Mouse (Mus musculus): Measurements from ENCODE around the gene B3gnt7. TPM values are rescaled to one million over a fixed set of nuclear protein-coding genes. Genes with fewer than 3 reads are reported as not detected.
A peak's percentile ranks its signal among the peaks of the same experiment; 100 is the strongest.
"Not testable (repeated sequence)": the region's sequence is repeated elsewhere in the genome, so short reads cannot be mapped to it uniquely, and the experiment has no call there.

Gene B3gnt7
- polyA plus RNA-seq, 1 experiment = 1.3 TPM

DNA sequence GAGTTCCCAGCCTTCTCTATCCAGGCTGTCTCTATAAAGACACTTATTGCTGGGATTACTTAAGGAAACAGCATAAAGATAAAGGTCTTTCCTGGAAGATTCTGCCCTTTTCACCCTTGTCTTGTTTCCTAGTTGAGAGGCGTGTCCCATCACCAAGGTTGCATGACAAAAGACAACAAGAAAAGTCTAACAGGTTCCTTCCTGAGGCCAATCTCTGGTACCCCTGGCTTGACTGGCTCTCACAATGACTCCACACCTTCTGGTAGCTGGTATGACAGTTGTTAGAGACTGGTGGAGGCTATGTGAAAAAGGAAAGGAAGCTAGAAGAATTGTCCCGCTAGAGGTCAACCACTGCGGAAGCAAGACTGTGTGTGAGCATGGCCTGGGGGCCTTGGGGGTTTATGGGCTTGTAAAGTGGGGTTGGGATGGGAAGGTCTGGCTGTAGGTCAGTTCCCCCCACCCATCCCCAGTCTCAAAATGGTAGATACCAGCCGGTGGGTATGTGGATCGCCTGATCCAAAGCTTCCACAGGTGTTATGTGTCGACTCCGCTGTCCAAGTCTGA lies 6.7 kb downstream of the B3gnt7 start:
- H3K4me3 ChIP-seq (ENCODE audit: insufficient read depth, low read length) = no peak overlapping the region
- no peak overlapping the region for H3K27ac ChIP-seq (ENCODE audit: insufficient read depth, low read length)
- TF ChIP-seq CTCF (IDR thresholded peaks at IDR 0.05; ENCODE audit: extremely low read depth, insufficient read depth, low read length) (no peak), POLR2A (IDR thresholded peaks at IDR 0.05; ENCODE audit: extremely low read depth, insufficient read depth, low read length) (no peak)
- H3K4me1 ChIP-seq (ENCODE audit: control insufficient read depth, insufficient read depth, low read length) = no peaks in the 10 kb centered on the region

DNA sequence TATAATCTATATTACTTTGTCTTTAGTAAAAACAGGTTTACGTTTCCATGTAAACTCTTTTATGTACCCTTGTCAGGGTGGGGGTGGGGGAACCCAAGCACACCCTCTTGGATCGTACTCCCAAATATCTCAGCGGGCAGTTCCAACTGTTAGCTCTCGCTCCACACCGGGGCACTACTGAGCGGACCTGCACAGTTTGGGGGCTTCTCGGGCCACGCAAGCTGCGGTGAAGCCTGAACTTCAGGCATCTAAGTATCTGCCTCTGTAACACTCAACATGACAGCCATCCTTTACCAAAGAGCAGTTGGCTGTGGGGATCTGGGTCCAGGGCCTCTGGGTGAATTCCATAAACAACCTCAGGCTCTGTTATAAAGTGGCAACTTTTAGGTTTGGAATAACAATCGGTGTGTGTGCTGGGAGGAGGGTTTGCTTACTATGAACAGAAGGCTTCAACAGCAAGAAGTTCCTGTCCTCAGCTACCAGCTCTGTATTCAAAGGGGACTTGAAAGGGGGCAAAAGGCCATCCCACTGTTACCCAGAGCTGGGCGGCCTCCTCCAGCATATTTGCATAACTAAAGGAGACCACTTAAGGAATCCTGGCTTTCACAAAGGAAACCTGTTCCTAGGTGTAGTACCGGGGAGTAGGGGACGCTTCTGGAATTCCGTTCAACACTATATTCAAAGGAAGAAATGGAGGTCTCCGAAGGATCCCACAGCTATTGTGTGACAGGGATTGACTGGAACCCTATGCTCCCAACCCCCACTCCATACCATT lies 8.1 kb downstream of the B3gnt7 start:
- no peak for TF ChIP-seq POLR2A (IDR thresholded peaks at IDR 0.05; ENCODE audit: extremely low read depth, insufficient read depth, low read length)
- no peak for TF ChIP-seq CTCF (IDR thresholded peaks at IDR 0.05; ENCODE audit: extremely low read depth, insufficient read depth, low read length)
- H3K4me3 ChIP-seq (ENCODE audit: insufficient read depth, low read length) = no peak overlapping the region
- H3K27ac ChIP-seq (ENCODE audit: insufficient read depth, low read length) = no peak overlapping the region
- H3K4me1 ChIP-seq (ENCODE audit: control insufficient read depth, insufficient read depth, low read length) = no peaks in the 10 kb centered on the region

DNA sequence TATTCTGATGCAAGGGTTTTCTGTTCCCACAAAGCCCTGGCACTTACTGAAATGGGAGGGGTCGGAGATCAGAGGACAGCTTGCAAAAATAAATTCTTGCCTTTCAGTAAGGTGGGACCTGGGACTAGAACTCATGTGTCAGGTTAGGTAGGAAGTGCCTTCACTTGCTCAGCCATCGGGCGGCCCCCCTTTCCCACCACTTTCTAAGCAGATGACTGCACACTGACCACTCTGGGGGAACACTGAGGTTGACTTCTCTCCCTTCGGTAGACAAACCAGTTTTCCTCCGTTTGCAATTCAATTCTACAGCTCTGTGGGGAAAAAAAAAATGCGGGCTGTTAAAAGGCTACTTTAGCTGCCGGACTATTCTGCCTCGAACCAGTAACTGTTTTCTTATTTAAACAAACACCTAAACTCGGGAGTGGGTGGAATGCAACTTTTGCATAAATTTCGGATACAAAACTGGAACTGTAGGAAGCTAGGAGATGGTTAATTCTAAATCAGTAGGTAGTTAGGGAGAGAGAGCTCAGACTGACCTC lies 8.9 kb downstream of the B3gnt7 start:
- no peak for TF ChIP-seq POLR2A (IDR thresholded peaks at IDR 0.05; ENCODE audit: extremely low read depth, insufficient read depth, low read length)
- no peak for TF ChIP-seq CTCF (IDR thresholded peaks at IDR 0.05; ENCODE audit: extremely low read depth, insufficient read depth, low read length)
- Histone ChIP-seq H3K4me1 (ENCODE audit: control insufficient read depth, insufficient read depth, low read length) (no peaks in the 10 kb centered on the region), H3K27ac (ENCODE audit: insufficient read depth, low read length) (no peak overlapping the region), H3K4me3 (ENCODE audit: insufficient read depth, low read length) (no peak overlapping the region)

DNA sequence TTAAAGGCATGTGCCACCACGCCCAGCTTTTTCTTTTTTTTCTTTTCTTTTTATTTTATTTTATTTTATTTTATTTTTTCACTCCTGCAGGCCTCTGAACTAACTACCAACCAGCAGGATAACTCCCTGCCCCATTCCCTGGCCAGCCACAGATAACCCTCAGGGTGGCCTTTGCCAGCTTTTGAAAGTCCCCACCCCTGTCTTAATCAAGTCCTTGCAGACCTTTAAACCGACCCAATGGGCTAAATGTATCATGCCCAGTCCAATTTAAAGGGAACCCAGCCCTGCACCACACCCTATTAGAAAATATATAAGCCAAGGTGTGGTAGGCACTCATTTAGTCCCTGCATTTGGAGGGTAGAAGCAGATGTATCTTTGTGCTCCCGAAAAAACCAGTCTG lies 9.6 kb downstream of the B3gnt7 start:
- Histone ChIP-seq H3K4me1 (ENCODE audit: control insufficient read depth, insufficient read depth, low read length) (no peaks in the 10 kb centered on the region), H3K4me3 (ENCODE audit: insufficient read depth, low read length) (no peak overlapping the region), H3K27ac (ENCODE audit: insufficient read depth, low read length) (no peak overlapping the region)
- no peak for TF ChIP-seq CTCF (IDR thresholded peaks at IDR 0.05; ENCODE audit: extremely low read depth, insufficient read depth, low read length)
- no peak for TF ChIP-seq POLR2A (IDR thresholded peaks at IDR 0.05; ENCODE audit: extremely low read depth, insufficient read depth, low read length)

DNA sequence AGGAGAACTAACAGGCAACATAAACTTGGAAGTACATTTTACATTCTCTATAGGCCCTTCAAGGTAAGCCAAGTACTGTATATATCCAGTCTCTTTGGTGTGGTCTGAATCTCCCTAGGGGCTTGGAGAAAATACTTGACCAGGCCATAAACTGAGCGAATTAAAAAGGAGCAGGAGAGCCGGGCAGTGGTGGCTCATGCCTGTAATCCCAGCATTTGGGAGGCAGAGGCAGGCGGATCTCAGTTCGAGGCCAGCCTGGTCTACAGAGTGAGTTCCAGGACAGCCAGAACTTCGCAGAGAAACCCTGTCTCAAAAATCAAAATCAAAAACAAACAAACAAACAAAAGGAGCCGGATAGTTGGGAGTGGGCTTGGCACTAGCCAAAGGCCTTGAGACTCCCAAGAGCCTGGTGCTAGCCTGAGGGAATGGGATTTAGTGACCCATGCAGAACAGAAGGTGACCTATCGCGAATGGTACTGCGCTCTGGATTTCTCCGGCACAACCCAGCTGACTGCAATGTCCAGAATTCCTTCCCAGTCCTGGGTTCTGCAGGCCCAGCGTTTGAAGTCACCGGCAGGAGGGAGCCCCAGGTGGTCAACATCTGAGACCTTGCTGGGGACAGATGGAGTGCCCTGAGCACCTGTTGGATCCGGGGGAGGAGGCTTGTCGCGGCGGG lies 10.6 kb downstream of the B3gnt7 start:
- H3K4me3 ChIP-seq (ENCODE audit: insufficient read depth, low read length) = no peak overlapping the region
- TF ChIP-seq CTCF (IDR thresholded peaks at IDR 0.05; ENCODE audit: extremely low read depth, insufficient read depth, low read length) (no peak), POLR2A (IDR thresholded peaks at IDR 0.05; ENCODE audit: extremely low read depth, insufficient read depth, low read length) (no peak)
- H3K4me1 ChIP-seq (ENCODE audit: control insufficient read depth, insufficient read depth, low read length) = no peaks in the 10 kb centered on the region
- no peak overlapping the region for H3K27ac ChIP-seq (ENCODE audit: insufficient read depth, low read length)

DNA sequence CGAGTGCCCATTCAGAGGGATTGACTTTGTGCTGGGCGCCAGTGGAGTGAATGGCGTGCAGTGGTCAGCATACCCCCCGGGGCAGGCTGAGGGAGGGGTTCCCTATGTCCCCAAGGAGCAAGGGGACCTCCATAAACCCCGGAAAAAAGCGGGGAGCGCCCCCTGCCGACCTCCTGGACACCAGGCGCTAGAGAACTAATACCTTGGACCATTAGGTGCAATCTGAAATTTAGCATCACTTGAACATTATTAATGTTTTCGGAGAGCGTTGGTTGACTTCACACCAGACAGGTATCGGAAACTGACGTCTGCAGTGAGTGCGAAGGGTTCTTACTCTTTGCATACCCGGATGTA lies 11.1 kb downstream of the B3gnt7 start:
- 0 out of 2 replicates have a peak, but pooled peaks have one; percentile 5 for TF ChIP-seq CTCF (IDR thresholded peaks at IDR 0.05; ENCODE audit: extremely low read depth, insufficient read depth, low read length)
- no peak for TF ChIP-seq POLR2A (IDR thresholded peaks at IDR 0.05; ENCODE audit: extremely low read depth, insufficient read depth, low read length)
- Histone ChIP-seq H3K27ac (ENCODE audit: insufficient read depth, low read length) (no peak overlapping the region), H3K4me1 (ENCODE audit: control insufficient read depth, insufficient read depth, low read length) (no peaks in the 10 kb centered on the region), H3K4me3 (ENCODE audit: insufficient read depth, low read length) (no peak overlapping the region)

DNA sequence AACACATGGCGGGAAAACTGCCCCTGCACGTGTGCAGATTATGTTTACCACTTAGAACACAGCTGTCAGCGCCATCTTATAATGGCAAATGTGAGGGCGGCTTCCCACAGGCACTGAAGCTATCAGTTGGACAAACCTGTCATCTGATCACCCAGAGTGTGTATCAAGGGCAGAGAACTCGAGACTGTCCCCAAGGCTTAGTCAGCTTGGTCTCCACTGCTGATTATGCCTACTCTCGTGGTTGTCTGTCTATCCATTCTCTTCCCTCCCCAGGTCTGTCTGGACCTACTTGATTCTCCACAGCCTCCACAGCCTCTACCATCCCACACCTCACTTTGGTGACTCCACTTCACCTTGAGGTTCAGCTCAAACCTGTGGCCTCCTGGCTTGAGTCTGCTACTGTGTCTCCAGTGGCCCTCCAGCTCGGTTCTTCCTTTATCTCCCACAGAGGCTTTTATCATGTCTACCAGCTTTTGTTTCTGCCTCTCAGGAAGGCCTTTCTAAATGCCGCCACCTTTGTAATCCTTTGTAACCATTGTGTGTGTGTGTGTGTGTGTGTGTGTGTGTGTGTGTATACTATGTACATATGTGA lies 18.3 kb downstream of the B3gnt7 start:
- H3K27ac ChIP-seq (ENCODE audit: insufficient read depth, low read length) = no peak overlapping the region

DNA sequence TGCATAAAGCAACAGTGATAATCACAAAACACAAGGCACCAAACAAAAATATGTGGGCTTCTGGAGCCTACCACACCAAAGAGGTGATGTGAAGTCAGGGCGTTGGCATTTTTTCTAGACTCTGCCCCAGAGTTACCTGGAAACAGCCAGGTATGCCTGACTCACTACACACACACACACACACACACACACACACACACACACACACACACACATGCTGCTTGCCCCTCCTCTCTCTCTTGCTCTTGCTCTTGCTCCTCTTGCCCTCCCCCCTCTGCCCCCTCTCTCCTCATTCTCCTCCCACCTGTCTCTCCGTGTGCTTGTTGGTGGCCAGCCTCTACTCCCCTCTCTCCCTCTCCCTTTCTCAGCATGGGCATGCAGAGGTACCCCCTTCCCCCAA lies 33.7 kb downstream of the B3gnt7 start:
- Histone ChIP-seq H3K4me3 (ENCODE audit: insufficient read depth, low read length) (no peak overlapping the region), H3K4me1 (ENCODE audit: control insufficient read depth, insufficient read depth, low read length) (no peaks in the 10 kb centered on the region), H3K27ac (ENCODE audit: insufficient read depth, low read length) (no peak overlapping the region)
- no peak for TF ChIP-seq POLR2A (IDR thresholded peaks at IDR 0.05; ENCODE audit: extremely low read depth, insufficient read depth, low read length)
- TF ChIP-seq CTCF (IDR thresholded peaks at IDR 0.05; ENCODE audit: extremely low read depth, insufficient read depth, low read length) = no peak

More for the DNA sequence above, 18.3 kb downstream of the B3gnt7 start:
- Histone ChIP-seq H3K4me1 (ENCODE audit: control insufficient read depth, insufficient read depth, low read length) (no peaks in the 10 kb centered on the region), H3K4me3 (ENCODE audit: insufficient read depth, low read length) (no peak overlapping the region)
- TF ChIP-seq CTCF (IDR thresholded peaks at IDR 0.05; ENCODE audit: extremely low read depth, insufficient read depth, low read length) (no peak), POLR2A (IDR thresholded peaks at IDR 0.05; ENCODE audit: extremely low read depth, insufficient read depth, low read length) (no peak)

DNA sequence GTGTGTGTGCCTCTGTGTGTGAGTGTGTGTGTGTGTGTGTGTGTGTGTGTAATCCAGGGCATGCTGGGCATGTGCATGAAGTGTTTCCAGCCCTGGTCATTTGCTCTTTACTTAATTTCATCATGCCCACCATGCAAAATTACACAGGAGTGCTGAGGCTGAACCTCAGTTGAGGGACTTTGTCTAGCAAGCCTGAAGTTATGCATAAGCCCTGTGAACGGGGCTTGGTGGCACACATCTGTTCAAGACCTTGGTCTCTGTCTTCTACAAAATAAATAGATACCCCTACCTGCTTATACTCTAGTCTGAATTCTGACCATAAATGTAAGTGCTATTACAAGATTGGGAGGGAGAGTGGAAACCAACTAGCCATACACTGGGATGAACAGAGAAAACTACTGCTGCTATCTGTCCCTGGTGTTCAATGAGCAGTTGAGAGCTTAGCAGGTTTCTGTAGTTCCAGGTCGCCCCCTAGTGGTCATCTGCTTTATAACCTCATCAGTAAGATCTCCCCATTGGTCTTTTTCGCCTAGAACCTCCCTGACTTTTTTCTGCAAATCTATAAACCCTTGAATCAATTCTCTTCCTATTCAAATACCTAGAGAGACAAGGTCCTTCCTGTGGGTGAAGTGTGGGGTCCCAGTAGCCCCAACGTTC lies 36.7 kb downstream of the B3gnt7 start:
- Histone ChIP-seq H3K27ac (ENCODE audit: insufficient read depth, low read length) (no peak overlapping the region), H3K4me3 (ENCODE audit: insufficient read depth, low read length) (no peak overlapping the region), H3K4me1 (ENCODE audit: control insufficient read depth, insufficient read depth, low read length) (no peaks in the 10 kb centered on the region)
- TF ChIP-seq POLR2A (IDR thresholded peaks at IDR 0.05; ENCODE audit: extremely low read depth, insufficient read depth, low read length) (no peak), CTCF (IDR thresholded peaks at IDR 0.05; ENCODE audit: extremely low read depth, insufficient read depth, low read length) (peak; percentile 93)

DNA sequence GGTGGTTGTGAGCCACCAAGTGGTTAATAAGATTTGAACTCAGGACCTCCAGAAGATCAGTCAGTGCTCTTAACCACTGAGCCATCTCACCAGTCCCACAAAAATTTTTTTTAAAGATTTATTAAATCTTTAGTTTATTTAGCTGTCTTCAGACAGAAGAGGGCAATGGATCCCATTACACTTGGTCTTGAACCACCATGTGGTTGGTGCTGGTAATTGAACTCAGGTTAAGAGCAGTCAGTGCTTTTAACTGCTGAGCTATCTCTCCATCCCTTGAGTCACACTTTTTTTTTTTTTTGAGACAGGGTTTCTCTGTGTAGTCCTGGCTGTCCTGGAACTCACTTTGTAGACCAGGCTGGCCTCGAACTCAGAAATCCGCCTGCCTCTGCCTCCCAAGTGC lies 38.5 kb downstream of the B3gnt7 start:
- not testable (repeated sequence) for H3K4me3 ChIP-seq (ENCODE audit: insufficient read depth, low read length); H3K27ac ChIP-seq (ENCODE audit: insufficient read depth, low read length); H3K4me1 ChIP-seq (ENCODE audit: control insufficient read depth, insufficient read depth, low read length)
